Mouse (Mus musculus) lung, postnatal 0 days (tissue): Measurements from ENCODE around the gene Ttc6.

ENCODE experiments used
- CTCF ChIP-seq: IDR thresholded peaks from 2 replicates; pipeline ENCODE4 v1.5.1; 2016; ENCODE audit warnings: antibody characterized with exemption, mild to moderate bottlenecking
- EP300 ChIP-seq: IDR thresholded peaks from 2 replicates; pipeline ENCODE4 v1.6.1; 2016; ENCODE audit warnings: antibody characterized with exemption, mild to moderate bottlenecking, control low read depth

- TF ChIP-seq CTCF: no peak
- TF ChIP-seq EP300: no peak
Observed at GRCm38 (mm10) chr12:57623264-57623663, 59.4 kb downstream of the Ttc6 start.
